Mouse (Mus musculus) spleen, postnatal 4 days (tissue): ENCODE results near the gene Cyp2u1.

Experiments
- DNase-seq, 2 experiments: peaks; one replicate each; pipeline ENCODE4 v3.0.0; 2022; ENCODE audit warnings: low spot score in 2 of 2

Cyp2u1 gene

DNA sequence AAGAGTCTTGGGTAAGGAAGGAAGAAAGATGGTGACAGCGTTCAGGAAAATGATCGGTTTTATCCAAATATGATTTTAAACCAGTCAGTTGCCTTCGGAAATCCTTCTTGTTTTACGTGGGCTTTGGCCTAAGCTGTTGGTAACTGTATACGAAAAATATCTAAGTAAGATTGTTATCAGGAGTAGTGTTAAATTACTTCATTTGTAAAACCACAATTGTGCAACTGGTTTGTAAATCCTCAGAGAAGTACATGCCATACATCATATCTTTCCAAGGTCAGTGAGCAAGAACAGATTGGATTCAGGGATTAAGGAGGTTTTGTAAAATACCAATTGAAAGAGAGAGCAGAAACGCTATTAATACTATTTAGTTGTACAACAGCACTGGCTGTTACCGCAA, 3.2 kb upstream of the Cyp2u1 start:
- no peak for DNase-seq

DNA sequence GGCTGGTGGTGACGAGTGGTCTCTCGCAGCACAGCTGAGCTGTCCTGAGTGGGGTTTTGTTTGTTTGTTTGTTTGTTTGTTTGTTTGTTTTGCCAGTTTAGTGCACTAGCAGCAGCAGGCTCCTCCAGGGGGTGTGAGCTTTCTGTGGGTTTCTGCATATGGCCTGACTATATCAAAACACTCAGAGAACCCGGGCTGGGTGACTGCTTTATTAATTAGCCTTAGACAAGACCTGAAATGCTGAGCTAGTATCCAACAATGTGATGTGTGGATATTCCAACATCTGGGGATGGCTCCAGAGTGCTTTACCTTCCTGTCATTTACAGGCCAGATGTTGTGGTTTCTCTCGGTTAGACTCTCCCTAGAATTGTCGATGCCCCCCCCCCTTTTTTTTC, 290 bp upstream of the Cyp2u1 start:
- no peak for DNase-seq

DNA sequence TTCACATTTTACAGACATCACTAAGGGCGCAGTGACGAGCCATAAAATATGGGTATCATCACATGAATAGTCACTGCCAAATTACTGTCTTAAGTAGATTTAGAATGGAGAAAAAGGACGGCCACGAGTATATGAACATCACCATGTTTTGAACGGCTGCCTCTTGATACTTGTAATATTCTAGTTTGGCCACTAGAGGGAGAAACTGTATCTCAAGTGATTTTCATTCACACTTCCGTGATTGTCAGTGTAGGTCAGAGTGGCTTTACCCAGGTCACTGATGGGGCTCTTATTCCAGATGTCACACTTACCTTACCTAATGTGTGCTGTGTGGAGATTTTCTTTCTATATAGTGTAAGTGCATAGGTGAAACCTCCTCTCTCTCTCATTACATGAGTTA, 3.1 kb downstream of the Cyp2u1 start:
- no peak for DNase-seq

DNA sequence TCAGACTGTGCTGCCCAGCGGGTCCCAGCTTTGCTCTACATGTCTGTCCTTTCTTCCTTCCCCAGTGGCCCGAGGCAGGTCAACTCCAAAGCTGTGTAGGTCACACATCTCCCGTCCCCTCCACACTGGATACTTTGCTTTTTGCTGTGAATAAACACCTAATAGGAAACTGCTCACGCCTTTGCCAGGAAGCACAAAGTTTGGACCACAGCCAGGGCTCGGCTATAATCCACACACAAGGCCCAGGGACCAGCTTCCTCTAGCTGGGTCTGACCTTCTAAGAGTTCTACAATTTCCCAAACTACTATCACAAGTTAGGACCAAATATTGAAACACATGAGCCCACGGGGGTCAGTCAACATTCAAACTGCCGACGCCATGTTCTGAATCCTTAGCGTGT, 3.9 kb downstream of the Cyp2u1 start:
- no peak for DNase-seq

DNA sequence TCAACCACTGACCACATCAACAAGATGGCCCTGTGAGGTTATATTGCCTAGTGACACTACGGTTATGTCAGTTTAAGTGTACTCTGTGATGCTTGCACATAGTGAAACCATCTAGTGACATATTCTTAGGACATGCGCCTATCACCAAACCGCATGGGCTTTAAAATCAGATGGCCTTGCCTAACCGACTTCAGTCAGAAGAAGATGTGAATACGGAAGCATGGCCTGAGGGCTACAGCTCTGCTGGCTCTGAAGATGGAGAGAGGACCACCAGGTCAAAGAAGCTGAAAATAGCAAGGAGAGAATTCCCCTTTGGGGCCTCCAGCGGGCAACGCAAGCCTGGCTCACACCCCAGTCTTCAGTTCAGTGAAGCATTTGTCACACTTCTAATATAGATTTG, 6.1 kb downstream of the Cyp2u1 start:
- no peak for DNase-seq

DNA sequence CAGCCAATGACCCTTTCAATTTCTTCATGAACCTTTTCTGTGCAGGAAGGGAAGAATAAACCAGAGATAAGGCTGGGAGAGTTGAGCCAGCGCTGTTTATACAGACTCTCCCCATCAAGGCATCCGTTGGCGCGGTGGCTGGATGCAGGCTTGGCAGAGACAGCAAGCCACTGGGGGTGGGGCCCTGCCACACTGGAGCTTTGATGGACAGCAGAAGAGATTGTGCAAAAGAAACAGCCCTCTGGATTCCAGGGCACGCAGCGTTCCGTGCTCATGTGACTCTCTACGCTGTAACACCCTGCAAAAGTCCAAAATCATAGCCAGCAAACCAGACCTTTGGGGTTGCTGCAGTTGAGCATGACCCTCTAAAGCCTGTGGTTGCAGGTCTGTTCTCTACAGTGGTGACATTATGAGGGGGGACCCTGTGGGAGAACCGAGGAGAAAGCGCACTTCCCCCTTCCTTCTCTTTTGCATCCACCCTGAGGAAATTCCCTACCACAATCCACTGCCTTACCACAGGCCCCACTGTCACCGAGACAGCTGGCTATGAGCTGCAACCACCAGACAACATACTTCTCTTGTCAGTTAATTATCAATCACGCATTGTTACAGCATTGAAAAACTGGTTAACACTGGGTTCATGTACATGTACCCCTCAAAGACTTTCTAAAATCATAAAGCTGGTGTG, 7.4 kb downstream of the Cyp2u1 start:
- no peak for DNase-seq

DNA sequence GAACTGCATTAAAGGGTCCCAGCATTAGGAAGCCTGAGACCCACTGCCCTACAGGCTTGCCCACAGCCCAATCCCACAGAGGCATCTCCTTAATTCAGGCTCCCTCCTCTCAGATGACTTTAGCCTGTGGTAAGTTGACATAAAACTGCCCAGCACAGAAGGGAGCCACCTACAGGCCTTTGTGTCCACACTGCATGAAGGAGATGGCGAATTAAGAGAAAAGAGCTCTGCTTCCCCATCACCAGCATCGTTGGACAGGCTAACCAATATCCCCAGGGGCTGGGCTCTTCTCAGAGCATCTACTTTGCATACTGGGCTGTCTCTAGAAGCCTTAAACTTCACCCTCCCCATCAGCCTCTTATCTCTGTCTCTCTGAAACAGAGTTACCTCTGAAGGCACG, 8.5 kb downstream of the Cyp2u1 start:
- no peak for DNase-seq

DNA sequence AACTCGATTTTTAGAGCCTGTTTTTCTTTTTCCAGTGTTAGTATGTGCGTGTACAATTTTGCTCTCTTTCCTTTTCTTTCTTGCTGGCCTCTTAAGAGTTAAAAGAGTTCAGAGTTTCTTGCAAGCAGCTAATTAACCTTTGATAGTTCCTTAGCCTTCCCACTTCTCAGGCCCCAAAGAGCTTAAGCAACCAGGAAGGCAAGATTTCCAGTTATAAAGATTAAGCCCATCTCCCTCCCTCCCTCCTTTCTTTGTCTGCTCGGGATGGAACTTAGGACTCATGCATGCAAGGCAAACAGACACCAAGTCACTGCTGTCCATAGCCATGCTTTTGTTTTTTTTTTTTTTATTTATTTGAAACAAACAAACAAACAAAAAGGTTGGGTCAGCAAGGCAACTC, 10.1 kb downstream of the Cyp2u1 start:
- no peak for DNase-seq

DNA sequence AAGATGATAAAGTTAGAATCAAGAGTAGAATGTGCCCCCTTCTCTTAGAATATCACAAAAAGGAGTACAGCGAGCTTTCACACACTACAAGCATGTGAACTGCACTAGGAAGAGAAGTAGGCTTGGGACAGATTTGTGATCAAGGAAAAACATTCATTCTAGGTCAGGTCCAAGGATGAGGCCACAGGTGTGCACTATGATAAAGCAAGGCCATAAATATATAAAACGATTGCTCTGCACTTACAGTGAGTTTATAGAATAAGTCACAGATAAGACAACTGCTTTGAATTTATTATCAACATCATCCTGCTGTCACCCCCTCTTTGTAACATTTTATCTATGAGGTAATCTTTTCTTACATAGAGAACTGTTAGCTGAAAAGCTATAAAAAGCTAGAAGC, 10.7 kb downstream of the Cyp2u1 start:
- no peak for DNase-seq

DNA sequence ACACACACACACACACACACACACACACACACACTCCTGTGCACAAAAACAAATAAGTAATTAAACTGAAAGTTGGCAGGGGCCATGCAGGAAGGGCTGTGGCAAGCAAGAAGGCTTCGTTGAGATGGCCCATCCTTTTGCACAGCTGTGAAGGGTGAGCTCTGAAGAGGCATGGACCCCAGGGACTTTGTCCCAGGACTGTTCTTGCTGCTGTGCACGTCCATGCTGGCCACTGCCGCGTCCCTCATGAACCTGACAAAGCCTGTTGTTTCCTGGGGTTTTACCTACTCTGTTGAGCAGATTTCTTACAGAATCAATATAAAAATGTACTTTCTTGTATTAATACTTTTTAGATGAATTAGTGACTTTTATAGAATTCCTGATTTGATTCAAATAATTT, 11.1 kb downstream of the Cyp2u1 start:
- DNase-seq = no peak

DNA sequence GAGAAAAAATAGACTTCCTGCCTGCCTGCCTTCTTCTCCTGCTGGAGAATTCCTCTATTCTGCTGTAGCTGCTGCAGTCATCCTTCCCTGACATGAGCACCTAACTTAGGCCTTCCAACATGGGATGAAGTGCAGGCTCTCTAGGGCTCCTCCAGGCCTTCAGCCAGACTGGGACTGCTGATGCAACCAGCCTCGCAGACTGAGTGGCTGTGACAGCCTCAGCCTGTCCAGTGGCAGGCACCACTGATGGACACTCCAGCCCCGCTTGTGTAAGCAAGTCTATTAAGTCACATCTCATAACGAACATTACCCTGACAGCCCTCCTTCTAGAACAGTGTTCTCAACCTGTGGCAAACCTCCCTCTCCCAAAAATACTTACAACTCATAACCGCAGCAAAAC, 28.9 kb downstream of the Cyp2u1 start:
- DNase-seq = no peak

DNA sequence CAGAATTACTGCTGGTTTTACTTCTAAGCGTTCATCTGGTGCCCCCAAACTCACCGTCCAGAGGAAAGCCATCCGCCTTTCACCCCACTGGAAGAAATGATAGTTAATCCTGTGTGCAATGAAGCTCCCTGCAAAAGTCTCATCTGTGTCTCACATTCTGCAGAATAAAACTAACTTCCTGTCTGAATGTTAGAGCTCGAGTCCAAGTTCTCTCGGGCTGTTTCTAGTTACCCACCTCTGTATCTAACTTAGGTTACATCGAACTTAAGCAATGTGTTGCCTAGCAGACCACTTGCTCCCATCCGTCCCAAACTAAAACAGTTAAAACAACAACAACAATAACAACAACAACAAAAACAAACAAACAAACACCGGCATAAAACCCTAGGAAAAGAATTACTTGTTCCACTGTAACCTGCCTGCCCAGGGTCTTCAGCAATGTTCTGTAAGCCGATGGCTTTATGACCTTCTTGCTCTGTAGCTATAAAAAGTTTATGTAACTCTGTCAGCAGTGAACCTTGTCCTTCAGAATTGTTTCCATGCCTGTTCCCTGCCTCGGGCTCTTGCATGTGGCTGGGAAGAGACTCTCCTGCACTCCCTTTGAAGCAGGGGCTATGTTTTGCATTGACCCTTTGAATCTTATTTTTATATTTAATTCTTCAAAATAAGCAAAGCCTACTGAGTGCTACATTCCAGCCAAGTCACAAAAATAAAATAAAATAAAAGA, 30.5 kb downstream of the Cyp2u1 start:
- no peak for DNase-seq

DNA sequence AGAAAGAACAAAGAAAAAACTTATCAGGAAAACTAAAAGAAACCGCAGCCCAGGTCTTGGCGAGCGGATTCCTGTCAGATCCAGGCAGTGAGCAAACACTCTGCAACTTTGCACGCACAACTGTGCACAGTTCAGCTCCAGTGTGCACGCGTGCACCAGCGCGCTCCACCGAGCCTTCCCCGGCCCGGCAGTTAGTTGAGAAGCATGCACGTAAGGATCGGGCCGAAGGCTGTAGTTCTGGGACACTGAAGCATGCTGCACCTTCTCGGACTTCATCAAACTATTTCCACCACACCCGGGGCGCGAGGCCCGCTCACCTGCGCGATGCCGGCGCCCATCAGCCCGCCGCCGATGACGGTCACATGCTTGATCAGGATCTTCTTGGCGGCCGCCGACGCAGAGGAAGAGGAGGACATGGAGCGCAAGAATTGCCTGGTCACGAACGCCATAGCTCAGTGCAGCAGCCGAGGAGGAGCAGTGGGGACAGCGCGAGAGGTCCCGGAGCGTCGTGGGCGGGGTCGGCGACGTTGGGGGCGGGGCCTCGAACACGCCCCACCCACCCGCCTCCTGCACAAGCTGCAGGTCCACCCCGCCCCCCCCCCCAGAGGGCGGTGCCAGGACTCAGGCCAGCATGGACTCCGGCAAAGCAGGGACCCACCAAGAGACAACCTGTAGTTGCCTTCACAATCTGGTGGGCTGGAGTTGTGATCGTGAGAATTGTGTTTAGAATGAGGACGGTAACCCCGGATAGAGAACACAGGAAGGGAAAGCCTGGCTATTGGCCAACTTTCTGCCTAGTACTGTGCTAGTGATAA, 31.3 kb downstream of the Cyp2u1 start, which contains the start of gene Hadh:
TSS of gene Hadh (minus strand) at position 543 of the 815 bp plus-strand sequence.
- peak; percentile 84 to 91 for DNase-seq

DNA sequence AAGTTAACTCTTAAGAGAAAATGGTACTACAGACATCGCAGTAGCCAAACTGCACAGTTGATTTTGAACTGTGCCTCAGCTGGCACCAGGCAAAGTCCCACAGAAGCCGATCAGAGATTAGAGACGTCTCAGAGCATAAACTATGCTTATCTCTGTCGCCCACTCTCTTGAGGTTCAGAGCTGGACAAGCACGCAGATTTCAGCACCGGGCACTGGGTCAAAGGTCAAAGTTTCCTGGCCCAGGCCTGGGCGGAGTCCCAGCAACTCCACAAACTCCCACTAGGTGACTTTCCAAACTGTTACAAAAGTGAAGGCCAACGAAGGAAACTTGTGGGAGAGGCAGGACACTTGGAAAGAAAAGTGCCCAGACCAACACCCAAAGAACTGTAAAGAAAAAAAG, 31.9 kb downstream of the Cyp2u1 start:
- DNase-seq = peak in 1 of 2 experiments; percentile 40

DNA sequence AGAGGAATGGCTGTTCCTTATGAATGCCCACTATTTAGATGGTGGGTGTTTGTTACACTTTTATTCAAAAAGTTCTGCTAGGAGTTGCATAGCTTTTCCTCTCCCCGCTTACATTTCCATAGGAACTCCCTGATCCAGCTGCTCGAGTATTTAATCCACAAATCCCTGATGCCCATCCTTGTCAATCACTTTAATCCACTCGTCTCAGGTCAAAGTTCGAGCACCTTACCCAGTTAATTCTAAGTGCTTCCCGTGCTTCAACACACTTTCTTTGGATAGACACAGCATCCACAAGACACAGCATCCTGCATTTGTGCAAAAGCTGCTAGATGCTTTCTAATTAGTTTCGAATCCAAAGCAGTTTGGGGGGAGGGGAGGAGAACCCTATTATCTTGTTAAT, 32.6 kb downstream of the Cyp2u1 start:
- no peak for DNase-seq

DNA sequence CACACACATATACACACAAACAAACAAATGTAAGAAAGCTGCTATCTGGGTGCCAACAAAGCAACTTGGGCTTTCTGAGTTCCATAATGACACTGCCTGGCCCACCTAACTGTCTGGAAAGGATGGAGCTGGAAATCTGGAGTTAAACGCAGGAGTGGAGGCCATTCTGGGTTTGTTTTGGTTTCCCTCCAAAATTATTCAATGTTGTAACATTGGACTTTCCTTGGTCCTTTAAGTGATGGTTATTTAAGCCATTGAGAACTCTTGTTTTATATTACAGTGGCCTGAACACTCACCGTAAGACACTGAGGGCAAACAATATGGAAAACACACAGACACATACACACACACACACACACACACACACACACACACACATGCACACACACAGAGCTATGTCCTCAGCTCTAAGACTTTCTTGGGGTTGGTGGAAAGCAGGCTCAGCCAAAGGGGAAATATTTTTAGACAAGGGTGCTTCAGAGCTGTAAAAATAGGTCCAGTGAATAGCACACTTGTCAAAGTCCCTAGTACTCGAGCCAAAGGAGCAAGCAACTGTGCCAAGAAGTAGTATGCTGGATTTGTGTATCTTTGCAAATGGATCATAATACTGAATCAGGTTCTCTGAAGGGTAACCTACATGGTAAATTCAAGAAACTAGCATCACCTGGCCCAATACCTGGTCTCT, 36.5 kb downstream of the Cyp2u1 start:
- no peak for DNase-seq

DNA sequence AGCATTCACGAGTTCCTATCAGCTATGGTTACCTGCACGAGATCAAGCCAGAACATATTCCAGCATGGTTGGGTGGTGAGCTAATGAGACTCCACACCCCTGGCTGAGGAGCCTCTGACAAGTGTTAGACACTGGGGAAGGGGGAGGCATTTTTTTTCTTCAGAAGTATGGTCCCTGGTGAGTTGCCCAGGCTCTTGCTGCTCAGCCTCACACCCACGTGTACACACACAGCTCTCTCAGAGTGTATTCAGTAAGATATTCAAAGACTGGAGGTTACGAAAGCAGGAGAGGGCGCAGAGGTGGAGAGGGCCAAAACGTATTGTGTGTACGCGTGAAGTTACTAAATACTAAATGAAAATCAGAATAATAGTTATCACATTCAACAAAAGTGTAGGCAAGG, 37.5 kb downstream of the Cyp2u1 start:
- DNase-seq = no peak

DNA sequence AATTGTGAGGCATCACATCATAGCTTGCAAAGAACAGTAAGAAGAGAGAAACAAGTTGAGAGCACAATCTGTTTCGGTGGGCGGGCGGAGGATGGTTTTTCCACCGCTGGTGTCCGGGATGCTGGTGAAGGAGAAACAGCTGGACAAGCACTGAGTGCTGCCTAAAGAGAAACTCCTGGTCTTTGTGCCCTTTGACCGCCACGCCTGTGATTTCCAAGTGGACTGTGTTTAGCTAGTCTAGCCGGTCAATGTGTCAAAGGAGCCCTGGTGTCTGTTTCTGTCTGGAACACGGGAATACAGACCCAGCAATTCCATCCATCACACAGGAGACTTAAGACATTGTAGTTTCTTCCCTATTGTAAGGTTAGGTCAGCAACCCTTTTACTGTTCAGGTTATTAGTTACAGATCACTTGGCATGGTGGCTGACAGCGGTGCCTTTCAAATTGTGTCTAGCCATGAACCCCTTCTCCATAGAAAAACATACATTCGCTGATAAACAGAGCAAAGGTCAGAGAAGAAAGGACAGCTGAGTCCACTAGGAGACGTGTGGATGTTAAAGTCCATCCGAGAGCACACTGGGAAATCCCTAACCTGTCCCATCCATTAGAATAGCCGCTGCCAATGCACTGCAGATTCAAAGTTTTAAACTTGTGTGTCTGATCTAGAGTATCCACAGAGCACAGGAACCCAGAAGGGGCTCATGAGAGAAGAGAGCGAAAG, 39.1 kb downstream of the Cyp2u1 start:
- no peak for DNase-seq

DNA sequence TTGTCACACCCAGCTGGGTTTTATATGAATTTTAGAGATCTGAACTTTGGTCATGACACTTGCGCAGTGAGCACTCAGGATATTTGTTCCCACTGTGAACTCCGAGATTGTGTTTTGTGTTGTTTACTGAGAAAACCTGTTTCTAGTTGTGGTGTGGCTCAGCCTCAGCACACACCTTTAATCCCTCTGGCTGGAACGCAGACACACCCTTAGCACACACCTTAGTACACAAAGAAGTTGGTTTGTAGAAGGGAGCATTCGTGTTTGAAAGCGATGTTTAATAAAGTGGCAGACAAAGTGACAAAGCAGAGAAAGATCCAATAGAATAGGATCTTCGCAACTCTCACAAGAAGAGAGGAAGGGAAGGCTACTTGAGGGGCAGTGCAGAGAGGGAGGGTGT, 42.6 kb downstream of the Cyp2u1 start:
- no peak for DNase-seq

DNA sequence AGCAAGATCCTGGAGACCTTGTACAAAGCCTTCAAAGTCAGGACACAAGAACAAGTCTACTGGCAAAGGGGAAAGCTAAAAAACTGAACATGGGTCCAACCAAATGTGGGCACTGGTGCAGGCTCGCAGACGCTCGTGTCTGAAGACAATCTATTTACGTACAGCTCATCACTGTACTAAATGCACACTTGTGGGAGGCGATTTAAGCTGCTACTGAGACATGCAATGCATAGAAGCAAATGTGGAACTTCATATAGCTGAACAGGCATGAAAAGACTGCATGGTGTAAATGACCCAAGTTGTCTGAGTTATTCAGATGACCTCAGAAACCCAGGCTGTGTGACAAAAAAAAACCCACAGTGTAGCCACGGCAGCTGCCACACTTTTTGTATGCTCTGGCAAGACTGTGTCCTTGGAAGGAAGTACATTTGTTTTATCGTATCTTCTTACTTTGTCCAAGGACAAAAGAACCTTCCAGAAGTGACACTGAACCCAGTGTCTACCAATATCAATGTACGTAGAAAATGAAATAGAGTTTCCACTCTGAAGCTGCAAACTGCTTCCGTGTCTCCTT, 43.5 kb downstream of the Cyp2u1 start:
- no peak for DNase-seq

DNA sequence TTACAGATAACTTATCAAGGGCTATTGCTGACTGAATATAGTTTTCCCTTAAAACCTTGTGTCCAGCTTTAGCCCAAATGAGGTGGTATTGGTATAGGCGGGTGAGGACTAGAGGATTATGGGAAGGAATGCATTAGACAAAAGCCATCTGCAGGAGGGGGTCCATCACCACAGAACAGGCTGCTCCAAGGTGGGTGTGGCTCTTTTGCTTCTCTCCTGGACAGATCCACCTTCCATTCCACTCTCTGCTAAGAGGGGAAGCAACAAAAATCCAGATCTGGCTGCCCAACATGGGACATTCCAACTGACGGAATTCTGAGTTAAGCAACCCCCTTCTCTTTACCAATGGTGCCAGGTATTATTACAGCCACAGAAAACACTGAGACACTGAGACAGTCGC, 44.1 kb downstream of the Cyp2u1 start:
- no peak for DNase-seq
